Mouse (Mus musculus): Measurements from ENCODE around the gene Med24. TPM values are rescaled to one million over a fixed set of nuclear protein-coding genes. Genes with fewer than 3 reads are reported as not detected.
A peak's percentile ranks its signal among the peaks of the same experiment; 100 is the strongest.

The Med24 gene
- total RNA-seq, 2 experiments from 2014 or later, result 93.8 to 103 TPM

GRCm38 (mm10) chr11:98723098-98723497 lies 6.1 kb downstream of the Med24 start:
- no peak for DNase-seq (ENCODE audit: low spot score in 2 of 2)

- peak; percentile 64 to 66 for DNase-seq (ENCODE audit: low spot score in 2 of 2)
Measured at GRCm38 (mm10) chr11:98721458-98722226, 7.6 kb downstream of the Med24 start.

GRCm38 (mm10) chr11:98720756-98721155 lies 8.5 kb downstream of the Med24 start:
- DNase-seq (ENCODE audit: low spot score in 2 of 2), result no peak

- peak; percentile 88 to 89 for DNase-seq (ENCODE audit: low spot score in 2 of 2)
Measured at GRCm38 (mm10) chr11:98717904-98718303, 11.3 kb downstream of the Med24 start.

GRCm38 (mm10) chr11:98715946-98716345 lies 13.3 kb downstream of the Med24 start:
- no peak for DNase-seq (ENCODE audit: low spot score in 2 of 2)

GRCm38 (mm10) chr11:98713703-98714102 lies 15.5 kb downstream of the Med24 start:
- no peak for DNase-seq (ENCODE audit: low spot score in 2 of 2)

GRCm38 (mm10) chr11:98712009-98712408 lies 17.2 kb downstream of the Med24 start:
- DNase-seq (ENCODE audit: low spot score in 2 of 2), result peak in 1 of 2 experiments; percentile 54

GRCm38 (mm10) chr11:98711046-98711434 lies 18.2 kb downstream of the Med24 start:
- DNase-seq (ENCODE audit: low spot score in 2 of 2), result no peak

GRCm38 (mm10) chr11:98710416-98711045 lies 18.7 kb downstream of the Med24 start:
- DNase-seq (ENCODE audit: low spot score in 2 of 2), result peak; percentile 87 to 90

- DNase-seq (ENCODE audit: low spot score in 2 of 2), result no peak
Measured at GRCm38 (mm10) chr11:98709001-98709741, 20.1 kb downstream of the Med24 start.

- DNase-seq (ENCODE audit: low spot score in 2 of 2), result no peak
Measured at GRCm38 (mm10) chr11:98708282-98708956, 20.8 kb downstream of the Med24 start.

- DNase-seq (ENCODE audit: low spot score in 2 of 2), result no peak
Measured at GRCm38 (mm10) chr11:98707401-98708281, 21.6 kb downstream of the Med24 start.

- DNase-seq (ENCODE audit: low spot score in 2 of 2), result no peak
Measured at GRCm38 (mm10) chr11:98705021-98705420, 24.2 kb downstream of the Med24 start.

GRCm38 (mm10) chr11:98702323-98702722 lies 26.9 kb downstream of the Med24 start:
- DNase-seq (ENCODE audit: low spot score in 2 of 2), result no peak

GRCm38 (mm10) chr11:98701213-98701670 lies 28.0 kb downstream of the Med24 start, which contains the start of gene Csf3:
Gene Csf3 (plus strand): TSS chr11:98701263.
- no peak for DNase-seq (ENCODE audit: low spot score in 2 of 2)

GRCm38 (mm10) chr11:98699911-98700310 lies 29.3 kb downstream of the Med24 start:
- peak; percentile 79 to 86 for DNase-seq (ENCODE audit: low spot score in 2 of 2)

GRCm38 (mm10) chr11:98698849-98699640 lies 30.2 kb downstream of the Med24 start:
- DNase-seq (ENCODE audit: low spot score in 2 of 2), result no peak

- DNase-seq (ENCODE audit: low spot score in 2 of 2), result no peak
Measured at GRCm38 (mm10) chr11:98697225-98697624, 32.0 kb downstream of the Med24 start.

GRCm38 (mm10) chr11:98696454-98697216 lies 32.6 kb downstream of the Med24 start:
- no peak for DNase-seq (ENCODE audit: low spot score in 2 of 2)

Measured in layer of hippocampus, postnatal 10 days (tissue).